Mouse (Mus musculus): Measurements from ENCODE around the gene Rngtt. TPM values are rescaled to one million over a fixed set of nuclear protein-coding genes. Genes with fewer than 3 reads are reported as not detected.

Gene Rngtt
- polyA plus RNA-seq, 1 experiment = 10.3 TPM

DNA sequence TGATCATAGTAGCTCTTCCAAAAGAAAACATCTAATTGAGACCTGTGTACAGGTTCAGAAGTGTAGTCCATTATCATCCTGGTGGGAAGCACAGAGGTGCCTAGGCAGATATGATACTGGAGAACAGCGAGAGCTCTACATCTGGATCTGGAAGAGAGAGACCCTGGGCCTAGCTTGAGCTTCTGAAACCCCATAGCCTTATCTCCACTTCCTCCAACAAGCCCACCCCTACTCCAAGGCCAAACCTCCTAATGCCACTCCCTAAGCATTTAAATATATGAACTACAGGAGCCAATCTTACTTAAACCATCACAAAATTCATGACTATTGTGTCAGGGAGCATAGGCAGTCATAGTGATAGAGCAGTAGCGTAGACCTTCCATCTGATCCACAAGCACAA is 184.3 kb downstream of the Rngtt start:
- Histone ChIP-seq H3K4me3 (replicated peaks; ENCODE audit: insufficient read depth, low read depth, low read length) (no peak overlapping the region), H3K4me1 (ENCODE audit: control insufficient read depth, insufficient read depth, low read length) (no peaks in the 10 kb centered on the region), H3K27ac (ENCODE audit: insufficient read depth, low read length) (no peak overlapping the region), H3K27me3 (ENCODE audit: control insufficient read depth, insufficient read depth, low read length) (no peaks in the 10 kb centered on the region)
- no peak for TF ChIP-seq POLR2A (IDR thresholded peaks at IDR 0.05; ENCODE audit: borderline replicate concordance, insufficient read depth, low read length)
- no peak for TF ChIP-seq CTCF (IDR thresholded peaks at IDR 0.05; ENCODE audit: borderline replicate concordance, insufficient read depth, low read depth, low read length)
- no peak for DNase-seq
- 96% methylated on average over 2 of the region's 2 CpGs for WGBS

DNA sequence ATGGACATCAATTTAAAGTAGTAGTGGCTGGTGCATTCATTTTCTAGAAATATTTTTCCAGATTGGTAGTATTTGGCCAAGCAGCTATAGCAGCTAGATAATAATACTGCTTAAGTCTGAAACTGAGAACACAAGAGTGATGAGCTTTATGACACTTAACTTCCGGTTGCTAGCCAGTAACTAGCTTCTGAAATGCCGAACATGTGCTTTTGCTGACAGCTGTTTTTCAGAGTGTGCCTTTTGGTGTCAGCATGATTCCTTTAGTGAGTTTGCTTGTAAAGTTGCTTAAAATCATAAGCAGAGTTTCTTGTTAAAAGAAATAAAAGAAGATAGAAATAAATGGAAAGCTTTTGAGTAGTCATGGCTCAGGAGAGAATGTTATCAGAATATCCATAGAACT is 186.9 kb downstream of the Rngtt start:
- H3K4me1 ChIP-seq (ENCODE audit: control insufficient read depth, insufficient read depth, low read length) = no peaks in the 10 kb centered on the region
- no peak for DNase-seq
- TF ChIP-seq POLR2A (IDR thresholded peaks at IDR 0.05; ENCODE audit: borderline replicate concordance, insufficient read depth, low read length) = no peak
- TF ChIP-seq CTCF (IDR thresholded peaks at IDR 0.05; ENCODE audit: borderline replicate concordance, insufficient read depth, low read depth, low read length) = no peak
- WGBS = 78% methylated on average over 2 of the region's 2 CpGs
- H3K4me3 ChIP-seq (replicated peaks; ENCODE audit: insufficient read depth, low read depth, low read length) = no peak overlapping the region
- no peak overlapping the region for H3K27ac ChIP-seq (ENCODE audit: insufficient read depth, low read length)
- no peaks in the 10 kb centered on the region for H3K27me3 ChIP-seq (ENCODE audit: control insufficient read depth, insufficient read depth, low read length)

DNA sequence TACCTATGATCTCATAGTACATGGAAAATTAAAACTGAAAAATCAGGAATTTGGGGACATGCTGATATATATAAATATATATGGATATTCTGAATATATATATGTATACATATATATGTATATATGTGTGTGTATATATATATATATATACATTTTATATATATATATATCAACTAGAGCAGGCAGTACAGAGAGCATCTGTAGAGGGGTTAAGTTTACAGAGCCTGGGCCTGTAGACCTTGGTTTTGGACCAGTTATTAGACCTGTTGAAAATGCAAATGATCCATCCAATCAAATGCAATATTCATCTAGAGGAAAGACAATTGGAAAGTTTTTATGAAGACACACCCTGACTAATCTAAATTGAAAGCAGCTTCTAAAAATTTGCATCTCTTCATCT is 187.5 kb downstream of the Rngtt start:
- no peak for TF ChIP-seq POLR2A (IDR thresholded peaks at IDR 0.05; ENCODE audit: borderline replicate concordance, insufficient read depth, low read length)
- H3K27ac ChIP-seq (ENCODE audit: insufficient read depth, low read length) = no peak overlapping the region

DNA sequence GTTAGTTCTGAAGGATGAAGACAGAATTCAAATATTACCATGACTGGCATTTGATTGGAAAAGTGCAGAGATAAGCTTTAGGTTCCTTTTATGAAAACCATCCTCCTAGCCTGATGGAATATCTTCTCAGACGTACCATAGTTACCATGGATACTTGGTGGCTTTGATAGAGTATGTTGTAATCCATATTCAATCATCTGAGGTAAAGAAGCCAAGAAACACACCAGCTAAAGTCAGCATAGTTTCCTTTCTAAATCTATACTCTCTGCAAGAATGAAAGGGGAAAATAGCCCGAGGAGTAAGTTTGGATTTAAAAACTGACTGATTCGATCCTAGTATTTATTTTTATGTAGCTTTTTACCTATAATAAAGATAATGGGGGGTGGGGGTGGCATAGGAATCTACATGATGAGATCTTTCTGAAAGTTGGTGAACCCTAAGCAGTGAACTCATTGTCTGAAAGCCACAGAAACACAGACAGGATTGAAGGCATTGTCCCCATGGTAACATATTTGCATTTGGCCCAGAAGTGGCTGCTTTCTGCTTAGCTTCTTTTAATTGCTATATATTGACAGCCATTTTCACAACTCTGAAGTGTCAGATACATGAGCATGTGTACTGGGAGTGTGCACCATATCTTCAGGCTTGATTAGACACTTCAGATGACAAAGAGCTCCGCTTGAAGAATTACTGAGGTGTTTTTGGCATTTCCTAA is 188.2 kb downstream of the Rngtt start:
- H3K27ac ChIP-seq (ENCODE audit: insufficient read depth, low read length) = no peak overlapping the region
- H3K4me1 ChIP-seq (ENCODE audit: control insufficient read depth, insufficient read depth, low read length) = no peaks in the 10 kb centered on the region
- no peak for DNase-seq
- H3K4me3 ChIP-seq (replicated peaks; ENCODE audit: insufficient read depth, low read depth, low read length) = no peak overlapping the region
- no peaks in the 10 kb centered on the region for H3K27me3 ChIP-seq (ENCODE audit: control insufficient read depth, insufficient read depth, low read length)
- TF ChIP-seq POLR2A (IDR thresholded peaks at IDR 0.05; ENCODE audit: borderline replicate concordance, insufficient read depth, low read length) = no peak
- no peak for TF ChIP-seq CTCF (IDR thresholded peaks at IDR 0.05; ENCODE audit: borderline replicate concordance, insufficient read depth, low read depth, low read length)
- whole genome bisulfite sequencing = 81% methylated on average over 4 of the region's 4 CpGs

More for the DNA sequence above, 187.5 kb downstream of the Rngtt start:
- H3K27me3 ChIP-seq (ENCODE audit: control insufficient read depth, insufficient read depth, low read length) = no peaks in the 10 kb centered on the region
- no peaks in the 10 kb centered on the region for H3K4me1 ChIP-seq (ENCODE audit: control insufficient read depth, insufficient read depth, low read length)
- DNase-seq = no peak
- no peak overlapping the region for H3K4me3 ChIP-seq (replicated peaks; ENCODE audit: insufficient read depth, low read depth, low read length)

DNA sequence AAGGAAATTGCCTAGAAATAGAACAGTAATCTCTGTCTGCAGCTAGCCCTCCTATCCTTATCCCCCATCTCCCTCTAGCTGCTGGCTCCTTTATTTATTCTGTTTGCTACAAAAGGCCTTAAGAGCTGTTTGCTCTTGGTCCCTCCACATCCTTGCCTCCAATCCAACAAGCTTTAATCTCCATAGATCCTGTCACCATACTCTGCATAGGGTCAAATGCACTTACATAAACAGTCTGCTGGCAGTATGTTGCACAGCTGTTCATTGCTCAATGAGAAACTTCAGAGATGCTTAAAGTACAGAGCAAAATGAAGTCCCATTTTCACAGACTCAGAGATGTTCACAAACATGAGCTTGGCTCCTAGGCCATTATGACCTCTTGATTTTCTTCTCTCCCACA is 196.5 kb downstream of the Rngtt start:
- H3K27ac ChIP-seq (ENCODE audit: insufficient read depth, low read length) = no peak overlapping the region
- no peak overlapping the region for H3K4me3 ChIP-seq (replicated peaks; ENCODE audit: insufficient read depth, low read depth, low read length)
- H3K27me3 ChIP-seq (ENCODE audit: control insufficient read depth, insufficient read depth, low read length) = no peaks in the 10 kb centered on the region
- DNase-seq = no peak
- no peaks in the 10 kb centered on the region for H3K4me1 ChIP-seq (ENCODE audit: control insufficient read depth, insufficient read depth, low read length)
- no peak for TF ChIP-seq POLR2A (IDR thresholded peaks at IDR 0.05; ENCODE audit: borderline replicate concordance, insufficient read depth, low read length)
- TF ChIP-seq CTCF (IDR thresholded peaks at IDR 0.05; ENCODE audit: borderline replicate concordance, insufficient read depth, low read depth, low read length) = no peak

DNA sequence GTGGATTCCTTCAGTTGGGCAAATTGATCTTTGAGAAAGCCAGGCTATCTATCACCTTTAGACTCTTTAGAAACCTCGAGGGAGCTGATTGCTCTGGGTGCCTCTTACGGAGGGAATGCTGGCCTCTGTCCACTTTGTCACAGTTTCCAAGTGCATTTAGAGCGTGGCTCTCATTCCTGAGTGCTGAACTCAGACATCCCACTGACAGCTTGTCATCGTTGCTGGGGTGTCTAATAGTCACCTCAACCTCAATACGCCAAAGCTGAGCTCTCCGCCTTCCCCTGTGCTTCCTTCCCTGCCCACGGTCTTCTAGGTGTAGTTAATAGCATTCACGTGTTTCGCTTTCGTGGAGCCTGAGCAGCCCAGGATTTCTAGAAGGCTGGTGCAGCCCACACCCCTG is 200.4 kb downstream of the Rngtt start:
- no peak overlapping the region for H3K4me3 ChIP-seq (replicated peaks; ENCODE audit: insufficient read depth, low read depth, low read length)
- H3K4me1 ChIP-seq (ENCODE audit: control insufficient read depth, insufficient read depth, low read length) = peaks cover 4% of the 10 kb centered on the region; the same call in 1 of the 2 replicates
- no peak for DNase-seq
- H3K27me3 ChIP-seq (ENCODE audit: control insufficient read depth, insufficient read depth, low read length) = no peaks in the 10 kb centered on the region
- WGBS = 88% methylated on average over 10 of the region's 10 CpGs
- TF ChIP-seq CTCF (IDR thresholded peaks at IDR 0.05; ENCODE audit: borderline replicate concordance, insufficient read depth, low read depth, low read length) = no peak
- TF ChIP-seq POLR2A (IDR thresholded peaks at IDR 0.05; ENCODE audit: borderline replicate concordance, insufficient read depth, low read length) = no peak
- no peak overlapping the region for H3K27ac ChIP-seq (ENCODE audit: insufficient read depth, low read length)

DNA sequence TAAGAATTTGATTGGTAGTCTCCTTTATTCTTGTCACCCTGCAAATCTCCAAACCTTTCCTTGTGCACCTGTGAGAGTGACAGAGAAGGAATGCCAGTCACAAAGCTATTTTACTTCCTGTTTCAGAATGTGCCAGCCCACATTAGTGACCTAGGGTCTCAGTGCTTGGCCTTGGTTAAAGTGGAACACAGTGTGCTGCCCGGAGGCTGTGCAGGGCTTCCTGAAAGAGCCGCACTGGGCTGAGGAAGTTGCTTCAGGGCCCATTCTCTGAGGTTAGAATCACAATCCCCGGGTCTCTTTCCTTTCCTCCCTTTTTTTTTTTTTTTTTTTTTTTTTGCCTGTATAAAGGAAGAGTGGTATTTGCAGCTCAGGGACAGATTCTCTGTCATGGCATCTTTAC is 203.3 kb downstream of the Rngtt start:
- Histone ChIP-seq H3K4me3 (replicated peaks; ENCODE audit: insufficient read depth, low read depth, low read length) (no peak overlapping the region), H3K27me3 (ENCODE audit: control insufficient read depth, insufficient read depth, low read length) (no peaks in the 10 kb centered on the region), H3K4me1 (ENCODE audit: control insufficient read depth, insufficient read depth, low read length) (peaks cover 4% of the 10 kb centered on the region; the same call in 1 of the 2 replicates), H3K27ac (ENCODE audit: insufficient read depth, low read length) (no peak overlapping the region)
- WGBS = 91% methylated on average over 3 of the region's 3 CpGs
- no peak for TF ChIP-seq POLR2A (IDR thresholded peaks at IDR 0.05; ENCODE audit: borderline replicate concordance, insufficient read depth, low read length)
- no peak for TF ChIP-seq CTCF (IDR thresholded peaks at IDR 0.05; ENCODE audit: borderline replicate concordance, insufficient read depth, low read depth, low read length)
- DNase-seq = no peak

DNA sequence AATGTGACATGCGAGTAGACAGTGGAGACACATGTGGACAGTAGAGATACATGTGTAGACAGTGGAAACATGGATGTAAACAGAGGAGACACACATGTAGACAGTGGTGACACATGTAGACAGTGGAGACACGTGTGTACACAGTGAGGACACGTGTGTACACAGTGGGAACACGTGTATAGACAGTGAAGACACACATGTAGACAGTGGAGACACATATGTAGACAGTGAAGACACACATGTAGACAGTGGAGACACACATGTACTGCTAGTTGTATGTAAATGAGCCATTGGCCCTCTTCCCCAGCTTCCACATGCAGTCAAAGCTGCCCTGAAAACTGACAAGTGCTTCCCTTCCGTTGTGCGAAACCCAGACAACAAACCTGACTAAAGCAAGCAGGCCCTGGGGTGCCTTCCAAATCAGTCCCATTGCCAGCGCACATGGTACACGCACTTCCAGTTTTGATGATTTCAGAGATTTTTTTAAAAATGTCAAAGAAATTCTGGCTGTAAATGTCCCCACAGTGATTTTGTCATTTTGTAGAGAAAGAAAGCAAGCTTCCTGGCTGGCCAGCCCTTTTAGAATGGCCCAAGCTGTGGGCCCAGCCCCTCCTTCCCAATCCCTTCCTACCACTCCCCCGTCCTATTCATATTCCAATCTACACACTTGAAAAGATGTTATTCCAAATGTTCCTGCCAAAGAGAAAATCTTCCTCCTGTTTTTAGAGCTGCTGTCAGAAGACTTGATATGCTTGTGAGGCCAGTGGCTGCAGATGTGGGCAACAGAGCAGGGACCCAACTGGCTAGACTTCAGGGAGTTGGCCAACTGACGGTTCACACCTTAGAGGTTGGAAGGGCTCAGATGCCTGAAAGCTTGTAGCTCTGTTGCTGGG is 204.2 kb downstream of the Rngtt start:
- Histone ChIP-seq H3K27ac (ENCODE audit: insufficient read depth, low read length) (no peak overlapping the region), H3K4me3 (replicated peaks; ENCODE audit: insufficient read depth, low read depth, low read length) (no peak overlapping the region), H3K4me1 (ENCODE audit: control insufficient read depth, insufficient read depth, low read length) (peaks cover 4% of the 10 kb centered on the region; the same call in 1 of the 2 replicates), H3K27me3 (ENCODE audit: control insufficient read depth, insufficient read depth, low read length) (no peaks in the 10 kb centered on the region)
- TF ChIP-seq POLR2A (IDR thresholded peaks at IDR 0.05; ENCODE audit: borderline replicate concordance, insufficient read depth, low read length) (no peak), CTCF (IDR thresholded peaks at IDR 0.05; ENCODE audit: borderline replicate concordance, insufficient read depth, low read depth, low read length) (no peak)
- WGBS = 90% methylated on average over 10 of the region's 10 CpGs
- DNase-seq = no peak

Measured in cerebellum, adult 2 months (tissue).